Mouse (Mus musculus) stomach, postnatal 0 days (tissue): ENCODE measurements around the gene Matk.

ENCODE experiments used
- CTCF ChIP-seq: IDR thresholded peaks from 2 replicates; pipeline ENCODE4 v1.5.1; 2016; ENCODE audit warnings: antibody characterized with exemption, low read depth, mild to moderate bottlenecking, moderate library complexity
- EP300 ChIP-seq: optimal IDR thresholded peaks from 2 replicates; pipeline ENCODE3; 2016; ENCODE audit warnings: antibody characterized with exemption

GRCm38 (mm10) chr10:81297246-81297645 lies 44.5 kb downstream of the Matk start:
- TF ChIP-seq CTCF (no peak), EP300 (no peak)
